Mouse (Mus musculus): ENCODE results near the gene Zbtb20.

Gene Zbtb20

DNA sequence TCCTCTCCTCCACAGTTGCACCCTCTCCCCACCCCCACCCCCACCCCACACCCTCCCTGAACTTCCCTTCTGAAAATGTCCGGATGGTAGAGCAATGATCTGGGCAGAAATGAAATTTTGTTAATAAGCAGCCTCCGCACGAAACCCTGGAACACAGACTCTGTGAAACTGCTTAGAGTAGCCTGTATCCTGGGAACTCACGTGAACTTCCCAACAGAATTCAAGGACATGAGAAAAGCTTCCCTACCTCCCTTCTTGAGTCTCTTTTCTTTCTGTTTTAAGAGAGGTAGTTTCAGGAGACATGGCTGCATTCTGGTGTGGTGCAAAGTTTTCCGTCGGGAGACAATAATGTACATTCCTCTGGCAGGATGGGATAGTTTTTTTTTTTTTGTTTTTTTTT is 487.6 kb downstream of the Zbtb20 start:
- no peak for TF ChIP-seq GATA4 (IDR thresholded peaks at IDR 0.05; ENCODE audit: insufficient replicate concordance, low read length)

DNA sequence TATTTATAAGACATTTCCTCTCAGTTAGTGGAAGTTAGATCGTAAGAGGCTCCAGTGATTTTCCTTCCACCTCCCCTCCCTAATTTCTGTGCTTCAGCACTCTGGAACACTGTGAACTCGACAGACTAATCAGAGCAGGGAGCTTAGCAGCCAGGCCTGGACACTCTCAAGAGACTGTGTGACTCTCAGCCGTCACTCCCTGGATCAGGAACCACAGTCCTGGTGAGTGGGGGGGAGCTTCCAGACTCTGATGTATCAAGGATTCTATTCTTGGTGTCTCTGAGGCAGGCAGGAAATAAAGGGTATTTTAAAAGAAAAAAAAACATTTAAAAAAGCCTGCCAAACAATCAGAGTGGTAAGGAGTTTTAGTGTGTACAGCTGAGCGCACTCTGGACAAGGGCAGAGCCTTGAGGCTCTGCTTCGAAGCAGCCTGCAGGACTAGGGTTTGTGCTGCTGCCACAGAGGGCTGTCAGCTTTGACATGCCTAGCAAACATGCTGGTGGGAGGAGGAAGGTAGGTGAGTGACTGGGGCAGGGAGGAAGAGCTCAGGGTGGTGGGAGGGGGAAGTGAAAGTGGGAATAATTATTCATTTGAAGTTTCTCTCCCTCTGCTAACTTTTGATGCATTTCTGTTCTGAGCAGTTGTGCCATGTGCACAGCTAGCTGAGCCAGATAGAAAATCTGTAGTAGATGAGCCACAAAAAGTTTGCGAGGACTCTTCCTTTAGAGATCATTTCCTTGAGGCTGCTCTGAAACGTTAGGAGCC is 488.3 kb downstream of the Zbtb20 start:
- peak; percentile 44; the same call in 1 of the 2 replicates for TF ChIP-seq GATA4 (IDR thresholded peaks at IDR 0.05; ENCODE audit: insufficient replicate concordance, low read length)

DNA sequence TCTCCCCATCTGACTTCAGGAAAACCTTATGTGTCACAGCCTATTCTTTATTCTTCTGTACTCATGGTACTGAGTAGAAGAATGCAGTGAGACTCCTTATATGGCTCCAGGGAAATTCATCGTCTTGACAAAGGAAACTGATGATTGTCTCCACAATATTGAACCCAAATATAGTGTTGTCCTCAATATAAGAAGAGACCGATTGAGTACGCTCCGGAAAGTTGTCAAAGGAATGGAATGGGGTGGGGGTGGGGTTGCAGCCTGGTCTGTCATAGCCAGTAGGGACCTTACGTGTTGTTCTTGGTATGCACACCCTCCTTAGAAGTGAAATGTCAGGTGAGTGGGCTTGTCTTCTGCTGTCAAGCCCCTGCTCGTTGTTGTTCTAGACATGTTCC is 488.8 kb downstream of the Zbtb20 start:
- TF ChIP-seq GATA4 (IDR thresholded peaks at IDR 0.05; ENCODE audit: insufficient replicate concordance, low read length) = no peak

DNA sequence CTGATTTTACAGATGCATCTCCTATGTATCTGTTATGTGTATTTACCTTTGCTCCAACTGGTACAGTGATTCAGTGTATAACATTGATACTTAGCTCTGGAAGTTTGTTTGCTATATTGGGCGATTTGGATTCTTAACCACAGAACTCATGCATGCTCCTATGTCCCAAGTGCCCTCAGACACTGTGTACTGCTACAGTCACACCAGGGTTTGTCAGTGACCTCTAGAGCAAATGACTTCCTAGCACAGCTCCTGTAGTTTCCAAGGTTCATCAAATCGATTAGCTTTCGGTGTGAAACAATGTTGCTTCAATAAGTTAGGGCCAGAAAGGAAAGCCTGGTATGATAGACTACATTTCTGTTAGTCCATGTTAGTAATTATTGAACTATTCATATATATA is 489.6 kb downstream of the Zbtb20 start:
- TF ChIP-seq GATA4 (IDR thresholded peaks at IDR 0.05; ENCODE audit: insufficient replicate concordance, low read length) = 0 out of 2 replicates have a peak, but pooled peaks have one; percentile 10

DNA sequence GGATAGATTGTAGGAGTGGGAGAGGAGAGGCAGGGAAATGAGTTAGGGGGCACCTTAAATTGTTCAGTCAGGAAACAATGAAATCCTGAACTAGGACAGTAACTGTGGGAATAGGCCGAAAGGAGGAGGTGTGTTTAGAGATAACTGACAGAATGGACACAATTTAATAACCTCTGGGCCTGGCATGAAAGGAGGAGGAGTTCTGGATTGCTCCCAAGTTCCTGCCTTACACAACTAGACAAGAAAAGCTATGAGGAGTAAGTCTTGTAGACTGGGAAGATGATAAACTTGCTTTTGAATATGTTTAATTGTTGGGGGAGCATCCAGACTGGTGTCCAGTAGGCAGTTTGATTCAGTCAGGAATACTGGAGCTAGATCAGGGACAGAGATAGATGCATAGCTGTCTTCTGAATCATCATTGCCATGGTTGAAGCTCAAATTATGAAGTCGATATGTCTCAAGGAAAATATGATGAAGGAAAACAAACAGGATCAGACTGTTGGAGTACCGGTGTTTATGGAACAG is 494.9 kb downstream of the Zbtb20 start:
- no peak for TF ChIP-seq GATA4 (IDR thresholded peaks at IDR 0.05; ENCODE audit: insufficient replicate concordance, low read length)

DNA sequence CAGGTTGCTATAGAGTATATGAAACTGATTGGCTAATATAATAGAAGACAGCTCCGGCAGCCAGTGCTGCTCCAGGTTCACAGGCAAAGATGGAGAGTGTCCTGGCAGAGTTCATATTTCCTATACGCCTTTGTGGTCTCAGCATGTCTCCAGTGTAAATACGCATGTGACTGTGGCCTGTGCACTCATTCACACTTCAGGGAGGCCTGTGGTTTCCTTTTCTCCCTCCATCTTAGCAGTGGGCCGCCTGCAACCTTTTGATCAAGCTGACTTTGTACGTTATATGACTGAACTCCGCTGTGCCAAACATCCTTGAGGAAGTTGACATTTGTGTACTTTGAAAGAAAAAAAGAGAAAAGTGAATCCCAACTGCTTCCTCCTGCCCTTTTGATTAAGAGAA is 501.1 kb downstream of the Zbtb20 start:
- no peak for TF ChIP-seq GATA4 (IDR thresholded peaks at IDR 0.05; ENCODE audit: insufficient replicate concordance, low read length)

DNA sequence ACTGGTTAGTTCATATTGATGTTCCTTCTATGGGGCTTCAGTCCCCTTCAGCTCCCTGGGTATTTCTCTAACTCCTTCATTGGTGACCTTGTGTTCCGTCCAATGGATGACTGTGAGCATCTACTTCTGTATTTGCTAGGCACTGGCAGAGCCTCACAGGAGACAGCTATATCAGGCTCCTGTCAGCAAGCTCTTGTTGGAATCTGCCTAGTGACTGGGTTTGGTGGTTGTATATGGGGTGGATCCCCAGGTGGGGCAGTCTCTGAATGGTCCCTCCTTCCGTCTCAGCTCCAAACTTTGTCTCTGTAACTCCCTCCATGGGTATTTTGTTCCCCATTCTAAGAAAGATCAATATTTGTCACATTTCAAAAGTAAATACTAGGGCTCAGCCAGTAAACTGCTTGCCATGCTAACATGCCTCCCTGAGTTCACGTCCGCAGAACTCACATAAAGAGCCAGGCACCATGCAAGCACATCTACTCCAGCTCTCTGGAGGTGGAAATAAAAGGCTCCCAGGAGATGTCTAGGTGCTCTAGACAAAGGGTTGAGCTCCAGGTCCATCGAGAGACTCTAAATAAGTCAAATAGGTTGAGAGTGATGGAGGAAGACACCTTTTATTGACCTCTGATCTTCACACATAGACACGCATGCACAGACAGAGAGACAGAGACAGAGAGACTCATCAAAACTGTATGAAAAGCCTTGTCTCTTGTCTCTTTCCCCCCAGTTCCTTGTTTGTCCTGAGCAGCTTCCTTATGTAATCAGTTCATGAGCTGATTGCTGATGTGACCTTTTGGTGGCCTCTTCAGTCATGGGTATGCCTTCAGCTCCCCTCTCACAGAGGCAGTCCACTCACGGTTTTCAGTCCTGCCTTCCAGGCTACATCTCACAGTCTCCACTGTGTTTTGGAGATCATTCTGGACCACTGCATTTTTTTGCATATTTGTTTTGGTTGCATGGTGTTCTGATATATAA is 504.0 kb downstream of the Zbtb20 start:
- no peak for TF ChIP-seq GATA4 (IDR thresholded peaks at IDR 0.05; ENCODE audit: insufficient replicate concordance, low read length)

DNA sequence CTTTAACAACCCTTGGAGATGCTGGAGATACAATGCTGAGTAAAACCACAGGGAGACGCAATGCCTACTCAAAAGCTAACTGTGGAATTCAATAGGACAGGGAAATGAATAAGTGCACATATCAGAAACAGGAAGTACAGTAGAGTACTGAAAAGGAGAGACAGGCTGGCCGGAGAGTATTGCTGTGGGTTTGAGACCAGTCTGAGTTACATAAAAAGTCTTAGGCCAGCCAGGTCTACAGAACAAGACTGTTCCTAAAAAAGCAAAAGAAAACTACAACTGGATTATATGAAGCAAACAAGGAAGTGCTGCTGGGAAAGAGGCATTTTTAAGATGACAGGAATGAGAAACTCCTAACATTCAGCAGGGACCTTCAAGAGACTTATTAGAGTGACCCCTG is 505.5 kb downstream of the Zbtb20 start:
- TF ChIP-seq GATA4 (IDR thresholded peaks at IDR 0.05; ENCODE audit: insufficient replicate concordance, low read length) = no peak

DNA sequence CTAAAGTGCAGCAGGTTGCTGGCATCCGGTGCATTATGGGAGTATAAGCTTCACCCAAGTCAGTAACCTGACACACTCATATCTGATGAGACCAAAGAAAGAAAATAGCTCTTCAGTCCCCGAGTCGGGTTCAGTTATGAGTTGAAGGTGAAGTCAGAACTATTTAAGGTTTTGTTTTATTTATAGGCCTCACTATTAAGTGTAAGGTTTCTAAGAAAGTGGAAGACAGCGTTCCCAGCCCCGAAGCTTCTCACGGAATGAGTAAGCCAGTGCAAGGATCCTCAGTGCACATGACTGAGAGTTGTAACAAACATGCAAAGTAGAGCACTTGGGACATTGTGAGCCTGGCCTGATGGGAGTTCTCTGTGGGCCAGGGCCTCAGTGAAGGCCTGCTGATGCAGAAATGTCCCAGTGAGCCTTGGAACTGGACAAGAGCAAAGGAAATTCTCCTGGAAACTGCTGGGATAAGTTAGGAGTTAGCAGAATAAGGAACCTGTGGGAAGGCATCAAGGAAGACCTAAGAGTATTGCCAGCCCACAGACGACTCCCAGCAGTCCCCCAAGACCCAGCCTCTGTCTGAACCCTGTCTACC is 507.6 kb downstream of the Zbtb20 start:
- TF ChIP-seq GATA4 (IDR thresholded peaks at IDR 0.05; ENCODE audit: insufficient replicate concordance, low read length) = no peak

DNA sequence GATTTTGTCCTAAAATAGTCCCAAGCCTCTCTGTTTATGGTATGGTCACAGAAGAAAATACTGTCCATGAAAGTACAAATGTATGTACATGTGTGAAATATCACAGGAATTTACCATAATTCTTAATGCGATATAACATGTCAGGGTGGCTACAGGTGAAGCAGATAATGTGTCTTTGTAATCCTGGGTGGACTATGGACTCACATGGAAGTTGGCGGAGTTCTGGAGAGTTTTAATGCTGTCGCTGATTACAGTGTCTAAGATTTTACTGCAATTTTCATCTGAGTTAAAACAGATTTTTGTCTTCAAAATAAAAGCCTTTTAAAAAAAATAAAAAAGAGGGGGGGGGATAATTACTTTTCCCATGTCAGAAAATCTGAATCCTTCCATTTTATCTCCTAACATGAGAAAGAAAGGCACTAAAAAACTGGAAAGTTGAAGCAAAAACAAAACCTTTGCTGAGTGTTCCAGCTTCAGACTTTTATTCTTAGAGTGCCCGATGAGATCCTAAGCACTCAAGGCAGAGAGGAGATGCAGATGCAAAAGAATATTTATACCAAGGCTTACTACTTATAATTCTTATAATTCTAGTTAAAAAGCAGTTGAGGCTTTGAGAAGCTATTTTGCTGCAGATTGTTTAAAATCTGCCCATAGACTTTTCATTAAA is 509.4 kb downstream of the Zbtb20 start:
- no peak for TF ChIP-seq GATA4 (IDR thresholded peaks at IDR 0.05; ENCODE audit: insufficient replicate concordance, low read length)

DNA sequence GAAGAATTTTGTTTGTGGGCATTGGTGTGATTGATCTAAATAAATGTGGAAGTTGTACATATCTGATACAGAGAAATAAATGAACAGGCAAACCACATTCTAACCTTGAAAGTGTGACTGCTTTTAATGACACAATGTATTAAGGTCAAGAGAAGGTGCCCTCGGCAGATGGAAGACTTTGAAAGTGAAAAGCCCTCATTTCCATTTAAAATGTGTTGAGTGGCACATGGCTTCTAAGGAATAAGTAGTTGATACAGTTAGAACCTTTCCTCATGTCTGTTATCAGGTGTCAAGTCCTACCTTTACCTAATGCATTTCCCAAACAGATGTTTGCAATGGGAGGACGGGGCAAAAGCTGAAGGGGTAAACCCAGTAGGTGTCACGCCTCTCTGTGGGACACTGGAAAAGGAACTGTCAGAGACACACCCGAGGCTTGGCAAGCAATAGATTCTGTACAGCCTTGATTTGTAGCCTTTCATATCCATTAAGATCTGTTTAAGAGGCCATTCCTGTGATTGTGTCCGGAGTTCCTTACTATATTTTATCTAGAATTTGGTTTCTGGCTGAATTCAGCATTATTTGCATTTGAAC is 510.0 kb downstream of the Zbtb20 start:
- TF ChIP-seq GATA4 (IDR thresholded peaks at IDR 0.05; ENCODE audit: insufficient replicate concordance, low read length) = no peak

DNA sequence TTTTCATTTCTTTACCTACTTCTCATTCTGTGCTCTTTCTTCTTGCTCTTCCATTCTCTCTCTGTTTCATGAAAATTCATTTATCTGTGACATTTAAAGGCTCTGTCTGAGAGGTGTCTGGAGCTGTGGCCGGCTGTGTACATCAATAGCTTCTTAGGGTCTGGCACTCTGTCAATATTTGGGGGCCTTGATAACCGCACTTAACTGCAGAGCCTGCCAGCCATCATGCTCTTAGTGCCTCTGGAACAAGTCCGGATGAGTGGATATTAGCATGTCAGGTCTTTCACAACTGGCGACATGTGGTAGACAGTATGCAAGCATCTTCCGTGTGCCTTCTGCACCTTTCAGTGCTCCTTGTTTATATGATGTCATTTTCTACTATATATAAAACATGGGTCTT is 510.7 kb downstream of the Zbtb20 start:
- no peak for TF ChIP-seq GATA4 (IDR thresholded peaks at IDR 0.05; ENCODE audit: insufficient replicate concordance, low read length)

DNA sequence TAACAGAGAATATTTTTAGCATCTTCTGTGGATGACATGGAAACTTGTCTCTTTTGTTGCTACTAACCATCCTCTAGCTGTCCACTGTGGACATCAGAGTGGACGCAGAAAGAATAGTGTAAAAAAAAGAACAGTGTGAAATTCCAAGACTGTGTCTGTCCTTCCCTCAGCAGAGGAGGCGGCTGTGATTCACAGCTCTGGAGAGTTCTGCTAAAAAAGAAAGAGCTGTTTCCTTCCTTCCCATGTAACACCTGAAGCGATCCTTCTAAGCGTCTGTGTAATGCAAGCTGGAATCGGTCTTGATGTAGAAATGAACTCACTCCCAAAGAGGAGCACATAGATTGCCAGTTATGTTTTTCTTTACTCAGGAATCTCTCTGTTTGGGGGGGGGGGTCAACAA is 512.7 kb downstream of the Zbtb20 start:
- no peak for TF ChIP-seq GATA4 (IDR thresholded peaks at IDR 0.05; ENCODE audit: insufficient replicate concordance, low read length)

DNA sequence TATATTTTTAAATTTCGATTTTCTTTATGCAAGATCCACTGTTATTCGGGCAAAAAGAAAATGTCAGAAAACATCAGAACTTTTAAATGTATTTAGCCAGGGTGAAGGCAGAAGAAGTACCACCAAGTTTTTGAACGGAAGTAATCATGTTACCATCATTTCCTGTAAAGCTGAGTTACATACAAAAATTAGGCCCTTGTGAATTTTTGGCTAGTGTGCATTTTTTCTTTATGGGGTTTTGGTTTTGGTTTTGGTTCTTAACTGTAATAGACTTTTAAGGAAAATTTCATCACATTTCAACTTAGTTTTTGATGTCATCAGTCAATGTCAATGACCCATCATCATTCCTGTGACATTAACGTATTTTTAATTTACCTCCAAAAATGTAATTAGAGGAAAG is 514.7 kb downstream of the Zbtb20 start:
- TF ChIP-seq GATA4 (IDR thresholded peaks at IDR 0.05; ENCODE audit: insufficient replicate concordance, low read length) = no peak

Data from liver, adult (tissue).